Mouse (Mus musculus): ENCODE measurements around the gene Sepsecs.
"Not testable (repeated sequence)": the region's sequence is repeated elsewhere in the genome, so short reads cannot be mapped to it uniquely, and the experiment has no call there.

Gene Sepsecs

DNA sequence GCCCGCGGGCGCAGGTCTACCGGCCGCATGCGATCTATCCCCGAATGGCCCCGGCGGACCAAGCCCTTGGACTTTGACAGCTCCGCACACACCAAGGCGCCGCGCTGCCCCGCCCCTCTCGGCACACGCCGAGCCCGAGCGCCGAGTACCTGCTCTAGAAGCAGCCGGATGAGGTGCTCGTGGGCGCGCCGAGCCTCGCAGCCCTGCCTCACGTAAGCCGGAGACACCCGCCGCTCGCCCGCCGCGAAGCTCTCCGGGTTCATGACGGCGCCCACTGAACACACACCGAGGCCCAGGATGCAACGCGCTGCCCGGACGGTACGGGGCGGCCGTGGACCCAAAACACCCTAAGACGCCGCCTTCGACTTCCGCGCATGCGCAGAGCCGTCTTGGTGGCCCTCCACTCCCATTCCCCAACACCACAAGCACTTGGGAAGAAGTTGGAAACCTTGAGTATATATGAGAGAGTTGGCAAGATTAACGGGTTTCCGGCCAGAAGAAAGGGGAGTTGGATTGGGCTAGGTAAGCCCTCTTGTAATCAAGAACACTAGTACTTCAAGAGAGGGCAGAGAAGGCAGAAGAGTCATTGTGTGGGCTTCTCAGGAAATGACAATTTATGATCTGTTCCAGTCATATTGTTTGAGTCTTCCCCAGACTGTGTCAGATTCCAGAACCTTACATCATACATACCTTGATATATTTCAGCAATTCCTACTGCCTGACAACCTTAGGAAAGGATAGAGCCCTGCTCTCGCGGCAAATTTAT, at the start of gene Sepsecs:
Gene Sepsecs, minus strand, starts transcription at position 283 of the 766 bp plus-strand sequence.
- DNase-seq (ENCODE audit: low spot score in 2 of 2): peak; percentile 89 to 90

DNA sequence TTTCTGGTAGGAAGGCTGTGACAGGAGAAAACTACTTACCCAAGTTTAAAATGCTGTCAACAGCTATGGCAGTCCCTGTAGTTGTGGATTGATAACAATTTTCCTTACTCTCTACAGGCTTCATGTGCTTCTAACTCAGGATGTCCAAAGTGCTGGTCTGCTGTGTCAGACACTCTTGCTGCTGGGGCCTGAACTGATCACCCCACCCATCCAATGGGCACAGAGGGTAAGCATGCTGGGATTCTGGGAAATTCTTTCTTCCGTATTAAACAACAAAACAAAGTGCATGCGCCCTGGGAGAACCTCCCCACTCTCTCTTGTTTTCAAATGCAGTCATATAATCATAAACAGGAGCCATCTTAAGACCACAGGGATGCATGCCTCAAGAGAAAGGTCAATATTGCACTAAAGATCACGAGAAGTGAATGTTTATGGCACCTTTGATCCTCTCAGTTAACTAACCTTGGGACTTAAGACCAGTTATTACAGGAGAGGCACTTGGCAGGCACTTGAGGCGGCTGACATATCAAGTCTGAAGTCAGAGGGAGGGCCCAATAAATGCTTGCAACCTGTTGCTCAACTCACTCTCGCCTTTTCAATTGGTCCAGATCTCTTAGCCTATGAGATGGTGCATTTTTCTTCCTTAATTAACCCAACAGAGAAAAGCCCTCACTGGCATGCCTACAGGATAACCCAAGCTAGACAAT, 47.4 kb upstream of the Sepsecs start:
- no peak for DNase-seq (ENCODE audit: low spot score in 2 of 2)

GRCm38 (mm10) chr5:52712704-52713103, 43.2 kb upstream of the Sepsecs start:
- DNase-seq (ENCODE audit: low spot score in 2 of 2): no peak

- no peak for DNase-seq (ENCODE audit: low spot score in 2 of 2)
Measured at GRCm38 (mm10) chr5:52704562-52704961, 35.1 kb upstream of the Sepsecs start.

- DNase-seq (ENCODE audit: low spot score in 2 of 2): not testable (repeated sequence)
Measured at GRCm38 (mm10) chr5:52697882-52698440, 28.5 kb upstream of the Sepsecs start.

GRCm38 (mm10) chr5:52697291-52697690, 27.8 kb upstream of the Sepsecs start:
- no peak for DNase-seq (ENCODE audit: low spot score in 2 of 2)

- peak in 1 of 2 experiments; percentile 1 for DNase-seq (ENCODE audit: low spot score in 2 of 2)
Measured at GRCm38 (mm10) chr5:52687741-52688455, 18.4 kb upstream of the Sepsecs start.

- no peak for DNase-seq (ENCODE audit: low spot score in 2 of 2)
Measured at GRCm38 (mm10) chr5:52681111-52681510, 11.6 kb upstream of the Sepsecs start.

GRCm38 (mm10) chr5:52680191-52680590, 10.7 kb upstream of the Sepsecs start:
- no peak for DNase-seq (ENCODE audit: low spot score in 2 of 2)

- no peak for DNase-seq (ENCODE audit: low spot score in 2 of 2)
Measured at GRCm38 (mm10) chr5:52678498-52679070, 9.1 kb upstream of the Sepsecs start.

- peak in 1 of 2 experiments; percentile 17 for DNase-seq (ENCODE audit: low spot score in 2 of 2)
Measured at GRCm38 (mm10) chr5:52677126-52677525, 7.6 kb upstream of the Sepsecs start.

DNA sequence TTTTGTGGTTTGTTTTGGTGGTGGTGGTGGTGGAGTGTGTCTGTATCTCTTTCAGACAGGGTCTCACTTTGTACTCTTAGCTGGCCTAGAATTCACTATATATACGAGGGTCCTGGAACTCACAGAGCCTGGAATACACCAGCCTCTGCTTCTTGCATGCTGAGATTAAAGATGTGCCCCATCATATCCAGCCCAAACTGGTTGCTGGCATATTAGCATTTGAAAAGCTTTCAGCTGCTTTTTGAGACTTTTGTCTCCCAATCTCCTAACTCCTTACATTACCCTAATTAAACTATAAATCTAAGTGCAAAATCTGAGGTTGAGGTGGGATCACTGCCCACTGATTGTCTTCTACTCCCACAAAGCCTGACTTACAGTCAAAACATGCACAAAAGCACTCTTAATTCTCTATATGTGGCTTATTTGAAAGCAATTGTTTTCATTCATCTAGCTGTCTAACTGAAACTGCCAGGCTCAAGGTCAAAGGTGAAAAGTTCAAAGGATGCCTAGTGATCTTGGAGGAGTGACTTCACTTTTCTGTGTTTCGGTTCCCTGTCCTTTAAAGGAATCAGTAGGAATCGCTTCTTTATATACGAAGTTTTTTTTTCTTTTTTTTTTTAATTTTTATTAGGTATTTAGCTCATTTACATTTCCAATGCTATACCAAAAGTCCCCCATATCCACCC, 5.0 kb upstream of the Sepsecs start:
- peak in 1 of 2 experiments; percentile 5 for DNase-seq (ENCODE audit: low spot score in 2 of 2)

DNA sequence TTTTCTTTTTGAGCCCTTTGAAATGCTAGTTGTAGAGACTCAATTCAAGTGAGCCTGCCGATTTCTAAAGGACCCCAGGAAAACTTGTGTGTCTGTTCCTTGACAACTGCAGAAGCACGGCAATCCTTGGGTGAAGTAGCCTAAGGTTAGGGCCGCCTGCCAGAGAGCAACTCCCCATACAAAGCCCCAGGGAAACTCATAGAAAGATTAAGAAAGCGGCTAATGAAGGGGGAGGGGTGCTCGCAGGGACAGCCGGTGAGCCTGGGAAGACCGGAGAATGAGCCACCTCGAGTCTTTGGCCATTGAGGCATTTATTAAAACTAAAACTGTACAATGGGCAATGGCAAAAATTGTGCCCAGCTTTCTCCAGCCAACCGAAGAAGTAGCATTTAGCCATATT, 3.8 kb upstream of the Sepsecs start:
- DNase-seq (ENCODE audit: low spot score in 2 of 2): no peak

GRCm38 (mm10) chr5:52670745-52671144, 1.2 kb upstream of the Sepsecs start:
- DNase-seq (ENCODE audit: low spot score in 2 of 2): no peak

GRCm38 (mm10) chr5:52666766-52667165, 2.7 kb downstream of the Sepsecs start:
- no peak for DNase-seq (ENCODE audit: low spot score in 2 of 2)

DNA sequence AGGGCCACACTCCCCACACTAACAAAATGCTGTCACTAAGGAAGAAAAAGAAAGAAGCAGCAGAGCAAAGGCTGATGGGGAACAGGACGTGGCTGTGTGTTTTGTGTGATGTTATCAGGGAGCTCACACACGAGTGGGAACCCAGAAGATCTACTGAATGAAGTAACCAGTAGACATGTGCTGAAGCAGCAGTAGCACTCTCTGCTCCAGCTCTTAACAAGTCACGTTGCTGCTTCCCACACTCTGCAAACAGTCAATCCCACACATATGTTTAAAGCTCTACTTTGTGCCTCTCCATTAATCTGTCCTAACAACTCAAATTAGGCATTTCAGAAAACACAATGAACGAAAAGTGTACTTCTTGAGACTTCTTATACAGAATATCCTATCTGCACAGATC, 11.6 kb downstream of the Sepsecs start:
- DNase-seq (ENCODE audit: low spot score in 2 of 2): no peak

DNA sequence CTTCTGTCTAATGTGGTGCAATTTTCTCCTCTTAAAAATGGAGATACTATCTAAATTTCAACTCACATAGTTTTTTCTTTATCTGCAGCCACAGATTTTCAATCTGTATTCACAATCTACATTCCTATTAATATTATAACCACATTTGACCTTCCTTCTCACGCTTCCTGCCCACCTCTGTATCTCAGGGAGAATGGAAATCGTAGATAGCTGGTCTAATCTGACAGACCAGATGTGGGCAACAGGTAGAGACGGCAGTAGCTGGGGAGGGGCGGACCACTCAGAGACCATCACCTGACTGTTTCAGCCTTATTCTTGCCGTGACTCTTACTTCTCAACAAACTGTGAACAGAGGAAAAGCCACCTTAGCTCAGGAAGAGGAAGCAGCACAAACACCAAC, 12.2 kb downstream of the Sepsecs start:
- DNase-seq (ENCODE audit: low spot score in 2 of 2): no peak

GRCm38 (mm10) chr5:52655992-52656391, 13.5 kb downstream of the Sepsecs start:
- no peak for DNase-seq (ENCODE audit: low spot score in 2 of 2)

DNA sequence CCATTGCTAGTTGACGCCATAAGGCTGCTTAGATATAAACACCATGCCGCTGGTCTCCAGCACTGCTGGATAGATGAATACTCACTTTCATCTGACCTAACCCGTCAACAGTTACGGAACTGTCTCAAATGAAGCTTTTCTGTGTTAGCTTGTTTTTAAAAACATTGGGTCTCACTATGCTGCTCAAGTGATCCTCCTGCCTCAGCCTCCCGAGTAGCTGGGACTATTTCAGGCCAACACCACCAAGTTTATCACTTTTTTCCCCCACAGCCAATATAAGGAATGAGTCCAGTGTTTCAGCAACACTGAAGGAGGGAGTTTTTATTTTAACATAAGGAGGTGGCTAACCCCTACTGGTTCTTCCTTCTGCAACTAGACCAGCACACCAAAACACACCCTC, 14.5 kb downstream of the Sepsecs start:
- no peak for DNase-seq (ENCODE audit: low spot score in 2 of 2)

DNA sequence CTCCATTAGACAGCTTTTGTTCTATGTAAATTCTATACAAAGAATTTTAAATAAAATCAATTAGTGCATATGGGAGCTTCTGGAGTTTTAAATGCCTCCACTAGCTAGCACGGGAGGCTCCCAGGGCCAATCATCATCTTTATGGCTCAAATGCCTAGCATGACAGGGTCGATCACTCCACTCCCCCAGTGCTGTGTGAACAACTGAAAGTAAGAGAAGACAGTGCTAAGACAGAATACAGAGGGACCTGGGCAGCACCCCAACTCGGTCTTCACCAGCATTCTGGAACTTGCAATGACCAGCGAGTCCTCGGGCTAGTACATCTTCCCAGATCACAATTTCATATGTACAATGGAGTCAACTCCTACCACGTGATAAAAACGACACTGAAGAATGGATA, 16.9 kb downstream of the Sepsecs start:
- DNase-seq (ENCODE audit: low spot score in 2 of 2): no peak

- DNase-seq (ENCODE audit: low spot score in 2 of 2): no peak
Measured at GRCm38 (mm10) chr5:52652086-52652485, 17.4 kb downstream of the Sepsecs start.
